Mouse (Mus musculus): ENCODE measurements around the gene Tulp4. TPM values are rescaled to one million over a fixed set of nuclear protein-coding genes. Genes with fewer than 3 reads are reported as not detected.
A peak's percentile ranks its signal among the peaks of the same experiment; 100 is the strongest.

Tulp4 gene
- polyA plus RNA-seq, 1 experiment, result 56.4 TPM

- Histone ChIP-seq H3K36me3 (ENCODE audit: control insufficient read depth, insufficient read depth) (peaks cover 17% of the 10 kb centered on the region), H3K79me2 (ENCODE audit: control insufficient read depth, insufficient read depth) (peaks cover 100% of the 10 kb centered on the region), H3K27me3 (ENCODE audit: control insufficient read depth, insufficient read depth, insufficient read length) (no peaks in the 10 kb centered on the region), H3K4me3 (no peak overlapping the region), H3ac (ENCODE audit: control insufficient read depth, insufficient read length) (no peak overlapping the region), H3K4me2 (ENCODE audit: low read depth) (no peak overlapping the region)
- TF ChIP-seq MAX (IDR thresholded peaks at IDR 0.05; ENCODE audit: low read depth) (no peak), REST (IDR thresholded peaks at IDR 0.05; ENCODE audit: insufficient read depth, insufficient read length) (no peak), E2F4 (IDR thresholded peaks at IDR 0.05; ENCODE audit: insufficient read depth) (no peak), MYOG (IDR thresholded peaks at IDR 0.05; ENCODE audit: control insufficient read depth in 1 of 3, insufficient read depth in 1 of 3, insufficient read length in 2 of 3, low read depth in 2 of 3) (no peak), POLR2AphosphoS2 (IDR thresholded peaks at IDR 0.05; ENCODE audit: insufficient read length, low read depth) (no peak), CEBPB (IDR thresholded peaks at IDR 0.05; ENCODE audit: insufficient read depth, poor library complexity, severe bottlenecking) (no peak)
Measured at GRCm38 (mm10) chr17:6115085-6115484, 8.8 kb downstream of the Tulp4 start.

- no peak overlapping the region for H3ac ChIP-seq (ENCODE audit: control insufficient read depth, insufficient read length)
- TF ChIP-seq SRF (IDR thresholded peaks at IDR 0.05; ENCODE audit: control insufficient read depth, insufficient read length, low read depth), result no peak
- TF ChIP-seq MYOD1 (IDR thresholded peaks at IDR 0.05; ENCODE audit: control insufficient read depth in 1 of 3, insufficient read length in 2 of 3, low read depth in 2 of 3), result no peak
- TF ChIP-seq POLR2A (IDR thresholded peaks at IDR 0.05; ENCODE audit: insufficient read length, low read depth), result no peak
- TF ChIP-seq POLR2AphosphoS2 (IDR thresholded peaks at IDR 0.05; ENCODE audit: insufficient read length, low read depth), result no peak
- TF ChIP-seq USF1 (IDR thresholded peaks at IDR 0.05; ENCODE audit: low read depth), result no peak
- TF ChIP-seq TCF12 (IDR thresholded peaks at IDR 0.05; ENCODE audit: insufficient read depth, poor library complexity, severe bottlenecking), result no peak
- TF ChIP-seq MAX (IDR thresholded peaks at IDR 0.05; ENCODE audit: low read depth), result no peak
- no peak for TF ChIP-seq E2F4 (IDR thresholded peaks at IDR 0.05; ENCODE audit: insufficient read depth)
- no peak for TF ChIP-seq CEBPB (IDR thresholded peaks at IDR 0.05; ENCODE audit: insufficient read depth, poor library complexity, severe bottlenecking)
- TF ChIP-seq TCF3 (IDR thresholded peaks at IDR 0.05; ENCODE audit: insufficient read length, low read depth), result no peak
- TF ChIP-seq MYOG (IDR thresholded peaks at IDR 0.05; ENCODE audit: control insufficient read depth in 1 of 3, insufficient read depth in 1 of 3, insufficient read length in 2 of 3, low read depth in 2 of 3), result no peak
- no peak for TF ChIP-seq REST (IDR thresholded peaks at IDR 0.05; ENCODE audit: insufficient read depth, insufficient read length)
- no peaks in the 10 kb centered on the region for H3K27me3 ChIP-seq (ENCODE audit: control insufficient read depth, insufficient read depth, insufficient read length)
- H3K79me2 ChIP-seq (ENCODE audit: control insufficient read depth, insufficient read depth), result peaks cover 91% of the 10 kb centered on the region
- no peak overlapping the region for H3K4me3 ChIP-seq
- H3K4me2 ChIP-seq (ENCODE audit: low read depth), result peak overlapping the region; percentile 43
- peaks cover 12% of the 10 kb centered on the region for H3K36me3 ChIP-seq (ENCODE audit: control insufficient read depth, insufficient read depth)
Measured at GRCm38 (mm10) chr17:6117148-6117725, 11.0 kb downstream of the Tulp4 start.

- peaks cover 91% of the 10 kb centered on the region for H3K79me2 ChIP-seq (ENCODE audit: control insufficient read depth, insufficient read depth)
- H3K4me2 ChIP-seq (ENCODE audit: low read depth), result no peak overlapping the region
- no peak overlapping the region for H3ac ChIP-seq (ENCODE audit: control insufficient read depth, insufficient read length)
- TF ChIP-seq POLR2AphosphoS2 (IDR thresholded peaks at IDR 0.05; ENCODE audit: insufficient read length, low read depth) (no peak), REST (IDR thresholded peaks at IDR 0.05; ENCODE audit: insufficient read depth, insufficient read length) (no peak), TCF3 (IDR thresholded peaks at IDR 0.05; ENCODE audit: insufficient read length, low read depth) (no peak), POLR2A (IDR thresholded peaks at IDR 0.05; ENCODE audit: insufficient read length, low read depth) (no peak), E2F4 (IDR thresholded peaks at IDR 0.05; ENCODE audit: insufficient read depth) (no peak), USF1 (IDR thresholded peaks at IDR 0.05; ENCODE audit: low read depth) (no peak), CEBPB (IDR thresholded peaks at IDR 0.05; ENCODE audit: insufficient read depth, poor library complexity, severe bottlenecking) (no peak), MYOG (IDR thresholded peaks at IDR 0.05; ENCODE audit: control insufficient read depth in 1 of 3, insufficient read depth in 1 of 3, insufficient read length in 2 of 3, low read depth in 2 of 3) (no peak), MYOD1 (IDR thresholded peaks at IDR 0.05; ENCODE audit: control insufficient read depth in 1 of 3, insufficient read length in 2 of 3, low read depth in 2 of 3) (no peak), MAX (IDR thresholded peaks at IDR 0.05; ENCODE audit: low read depth) (no peak), TCF12 (IDR thresholded peaks at IDR 0.05; ENCODE audit: insufficient read depth, poor library complexity, severe bottlenecking) (no peak), SRF (IDR thresholded peaks at IDR 0.05; ENCODE audit: control insufficient read depth, insufficient read length, low read depth) (no peak)
- H3K27me3 ChIP-seq (ENCODE audit: control insufficient read depth, insufficient read depth, insufficient read length), result no peaks in the 10 kb centered on the region
- no peak overlapping the region for H3K4me3 ChIP-seq
- peaks cover 14% of the 10 kb centered on the region for H3K36me3 ChIP-seq (ENCODE audit: control insufficient read depth, insufficient read depth)
Measured at GRCm38 (mm10) chr17:6117917-6118316, 11.7 kb downstream of the Tulp4 start.

GRCm38 (mm10) chr17:6118861-6119260 is 12.6 kb downstream of the Tulp4 start:
- Histone ChIP-seq H3K4me2 (ENCODE audit: low read depth) (no peak overlapping the region), H3K79me2 (ENCODE audit: control insufficient read depth, insufficient read depth) (peaks cover 90% of the 10 kb centered on the region), H3K27me3 (ENCODE audit: control insufficient read depth, insufficient read depth, insufficient read length) (no peaks in the 10 kb centered on the region), H3ac (ENCODE audit: control insufficient read depth, insufficient read length) (no peak overlapping the region), H3K36me3 (ENCODE audit: control insufficient read depth, insufficient read depth) (peaks cover 7% of the 10 kb centered on the region), H3K4me3 (no peak overlapping the region)
- TF ChIP-seq USF1 (IDR thresholded peaks at IDR 0.05; ENCODE audit: low read depth), result no peak

- Histone ChIP-seq H3ac (ENCODE audit: control insufficient read depth, insufficient read length) (no peak overlapping the region), H3K4me3 (no peak overlapping the region), H3K4me2 (ENCODE audit: low read depth) (no peak overlapping the region), H3K79me2 (ENCODE audit: control insufficient read depth, insufficient read depth) (peaks cover 87% of the 10 kb centered on the region), H3K36me3 (ENCODE audit: control insufficient read depth, insufficient read depth) (peaks cover 17% of the 10 kb centered on the region), H3K27me3 (ENCODE audit: control insufficient read depth, insufficient read depth, insufficient read length) (no peaks in the 10 kb centered on the region)
- TF ChIP-seq SRF (IDR thresholded peaks at IDR 0.05; ENCODE audit: control insufficient read depth, insufficient read length, low read depth), result no peak
- peak; percentile 13 for TF ChIP-seq POLR2A (IDR thresholded peaks at IDR 0.05; ENCODE audit: insufficient read length, low read depth)
- no peak for TF ChIP-seq MYOG (IDR thresholded peaks at IDR 0.05; ENCODE audit: control insufficient read depth in 1 of 3, insufficient read depth in 1 of 3, insufficient read length in 2 of 3, low read depth in 2 of 3)
Measured at GRCm38 (mm10) chr17:6123776-6124175, 17.5 kb downstream of the Tulp4 start.

Measured in myocyte (in vitro differentiated cells).